ENCODE assay signal across 9 mouse cellular contexts in the genomic region with DNA sequence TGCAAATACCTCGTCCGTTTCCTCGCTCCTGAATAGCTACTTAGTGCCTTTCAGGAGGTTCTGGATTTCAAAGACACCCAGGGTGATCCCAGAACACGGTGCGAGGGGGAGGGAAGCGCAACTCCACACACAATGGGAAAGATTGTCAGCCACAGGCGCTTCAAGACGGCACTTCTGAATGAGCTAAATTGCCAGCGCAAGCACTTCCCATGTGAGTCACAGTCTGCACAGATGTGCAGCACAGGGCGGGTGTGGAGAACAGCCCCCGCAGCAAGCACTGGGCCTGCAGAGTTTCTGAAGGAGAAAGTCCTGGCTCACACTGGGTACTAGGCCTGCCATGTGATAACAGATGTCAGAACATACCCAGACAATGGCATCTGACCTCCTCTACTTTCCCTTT.
DNase-seq lines count a peak whose midpoint lies in the region; ATAC-seq lines count a peak whose summit lies in the region.
"Had no signal": no experiment of that assay in that cellular context is flagged by ENCODE, and none has a peak within 500 bp of the region (broad histone marks: within the 10 kb centered on the region; RNA-seq: fewer than 3 reads in every experiment).

No protein-coding gene starts in this region.

- H3K27ac ChIP-seq in heart, embryonic 11.5 days (ENCODE audit: low read depth, low read length) = no peak overlapping the region
- 0 out of 2 replicates have a peak overlapping the region, but pooled peaks have one; percentile 35 for H3K27ac ChIP-seq in embryonic facial prominence, embryonic 10.5 days (replicated peaks)
- H3K27ac ChIP-seq in neural tube, embryonic 15.5 days (replicated peaks) = 0 out of 2 replicates have a peak overlapping the region, but pooled peaks have one; percentile 11

- 73% methylated on average over 11 of the region's 11 CpGs for WGBS in heart, embryonic 11.5 days (ENCODE audit: insufficient replicate concordance)
- 65% methylated on average over 11 of the region's 11 CpGs for WGBS in embryonic facial prominence, embryonic 10.5 days
- 38% methylated on average over 11 of the region's 11 CpGs for WGBS in neural tube, embryonic 15.5 days

- peak; percentile 38 to 63 for DNase-seq in heart, adult 18-20 months
- DNase-seq in embryonic facial prominence, embryonic 10.5 days (ENCODE audit: low spot score) = no peak
- peak; percentile 13 for DNase-seq in heart, postnatal 25 days (ENCODE audit: low spot score)
- no peak for DNase-seq in urinary bladder, adult 18-20 months (ENCODE audit: low spot score in 2 of 2)
- DNase-seq in B cell, adult 2 months = no peak
- DNase-seq in cerebellum, adult 11-12 months = no peak

- H3K9ac ChIP-seq in heart, embryonic 11.5 days (ENCODE audit: low read depth, low read length) = no peak overlapping the region
- H3K9ac ChIP-seq in neural tube, embryonic 15.5 days (replicated peaks) = no peak overlapping the region

- H3K27me3 ChIP-seq in heart, embryonic 11.5 days (ENCODE audit: control insufficient read depth, insufficient read depth, low read length) = peaks cover 3% of the 10 kb centered on the region; the same call in 1 of the 2 replicates
- H3K27me3 ChIP-seq in embryonic facial prominence, embryonic 10.5 days (replicated peaks; ENCODE audit: low read depth, poor library complexity, severe bottlenecking) = no peaks in the 10 kb centered on the region
- no peaks in the 10 kb centered on the region for H3K27me3 ChIP-seq in neural tube, embryonic 15.5 days (replicated peaks)
- H3K27me3 ChIP-seq: CH12.LX had no signal

- no peaks in the 10 kb centered on the region for H3K36me3 ChIP-seq in heart, embryonic 11.5 days (ENCODE audit: control insufficient read depth, insufficient read depth, low read length)
- peaks cover 27% of the 10 kb centered on the region for H3K36me3 ChIP-seq in embryonic facial prominence, embryonic 10.5 days (replicated peaks)
- no peaks in the 10 kb centered on the region for H3K36me3 ChIP-seq in neural tube, embryonic 15.5 days

- no peak overlapping the region for H3K4me3 ChIP-seq in heart, embryonic 11.5 days (ENCODE audit: low read depth, low read length)
- no peak overlapping the region for H3K4me3 ChIP-seq in embryonic facial prominence, embryonic 10.5 days
- H3K4me3 ChIP-seq in neural tube, embryonic 15.5 days (replicated peaks) = no peak overlapping the region

- H3K9me3 ChIP-seq in heart, embryonic 11.5 days (replicated peaks; ENCODE audit: control insufficient read depth, low read length) = no peaks in the 10 kb centered on the region
- no peaks in the 10 kb centered on the region for H3K9me3 ChIP-seq in embryonic facial prominence, embryonic 10.5 days
- H3K9me3 ChIP-seq in neural tube, embryonic 15.5 days (replicated peaks) = no peaks in the 10 kb centered on the region

- H3K4me2 ChIP-seq in heart, embryonic 11.5 days = no peak overlapping the region
- H3K4me2 ChIP-seq in neural tube, embryonic 15.5 days = no peak overlapping the region

- no peak for ATAC-seq in heart, embryonic 11.5 days (replicated peaks; ENCODE audit: insufficient number of reproducible peaks, low FRiP score, low TSS enrichment)
- ATAC-seq in neural tube, embryonic 15.5 days (ENCODE audit: low FRiP score) = no peak

- intact Hi-C loops in heart, postnatal 25 days (cut with DNase I) = no loop called here

- no peaks in the 10 kb centered on the region for H3K4me1 ChIP-seq in heart, embryonic 11.5 days (ENCODE audit: control insufficient read depth, insufficient read depth, low read length)
- peaks cover 29% of the 10 kb centered on the region for H3K4me1 ChIP-seq in embryonic facial prominence, embryonic 10.5 days
- peaks cover 27% of the 10 kb centered on the region for H3K4me1 ChIP-seq in neural tube, embryonic 15.5 days

Comparison
In these comparisons a context has a peak if more than half of its experiments do, and no peak if none do; other contexts are left out.
1. DNase-seq: peak in heart, adult 18-20 months (2 of 2) and heart, postnatal 25 days (single experiment); none in embryonic facial prominence, embryonic 10.5 days (single experiment), urinary bladder, adult 18-20 months (0 of 2), B cell, adult 2 months (0 of 2) and cerebellum, adult 11-12 months (single experiment).